1 mouse cellular context compared by ENCODE assay signal in the genomic region with DNA sequence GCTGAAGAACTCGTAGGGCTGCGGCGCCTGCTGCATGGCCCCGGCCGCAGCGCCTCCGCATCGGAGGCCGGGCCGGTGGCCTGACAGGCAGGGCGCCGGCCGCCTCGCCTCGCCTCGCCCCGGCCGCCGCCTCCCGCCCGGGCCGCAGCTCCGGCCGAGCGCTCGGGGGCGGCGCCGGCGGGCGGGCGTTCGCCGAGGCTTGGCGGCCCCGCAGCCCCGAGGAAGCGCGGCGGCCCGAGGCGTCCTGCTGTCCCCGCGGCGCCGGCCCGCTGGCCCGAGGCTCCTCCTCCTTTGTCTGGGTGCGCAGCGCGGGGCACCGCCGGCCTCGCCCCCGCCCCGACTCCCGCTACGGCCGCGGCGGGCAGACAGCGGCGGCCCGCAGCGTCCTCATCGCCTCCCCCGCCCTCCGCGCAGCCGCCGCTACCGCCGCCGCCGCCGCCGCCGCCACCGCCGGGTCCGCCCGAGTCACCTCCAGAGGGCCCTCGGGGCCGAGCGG.
TF ChIP-seq lines count a peak whose summit lies in the region.

A gene (minus strand): TSS at position 287 of the 496 bp plus-strand sequence.

TF ChIP-seq in CH12.LX, 34 proteins besides CTCF, POLR2A, EP300 and RAD21 (continued from another document):
- TF ChIP-seq JUN (IDR thresholded peaks at IDR 0.05; ENCODE audit: insufficient read depth, low read depth, low read length), result no peak
